Mouse (Mus musculus) thymus, adult 2 months (tissue): ENCODE measurements around the gene Adprm.

Experiments used
- CTCF ChIP-seq: fragments of 200-500 bp; IDR thresholded peaks from 2 replicates; pipeline ENCODE4 v1.5.1; 2012; ENCODE audit warnings: mild to moderate bottlenecking, control low read depth, low read length, moderate library complexity, borderline replicate concordance; ENCODE audit not compliant: control insufficient read depth, poor library complexity, insufficient read depth; ENCODE audit errors: extremely low read depth
- POLR2A ChIP-seq: fragments of 200-500 bp; IDR thresholded peaks from 2 replicates; pipeline ENCODE4 v1.6.1; 2012; ENCODE audit warnings: mild to moderate bottlenecking, low read length, control low read depth, moderate library complexity; ENCODE audit not compliant: control insufficient read depth, poor library complexity, insufficient read depth; ENCODE audit errors: extremely low read depth

DNA sequence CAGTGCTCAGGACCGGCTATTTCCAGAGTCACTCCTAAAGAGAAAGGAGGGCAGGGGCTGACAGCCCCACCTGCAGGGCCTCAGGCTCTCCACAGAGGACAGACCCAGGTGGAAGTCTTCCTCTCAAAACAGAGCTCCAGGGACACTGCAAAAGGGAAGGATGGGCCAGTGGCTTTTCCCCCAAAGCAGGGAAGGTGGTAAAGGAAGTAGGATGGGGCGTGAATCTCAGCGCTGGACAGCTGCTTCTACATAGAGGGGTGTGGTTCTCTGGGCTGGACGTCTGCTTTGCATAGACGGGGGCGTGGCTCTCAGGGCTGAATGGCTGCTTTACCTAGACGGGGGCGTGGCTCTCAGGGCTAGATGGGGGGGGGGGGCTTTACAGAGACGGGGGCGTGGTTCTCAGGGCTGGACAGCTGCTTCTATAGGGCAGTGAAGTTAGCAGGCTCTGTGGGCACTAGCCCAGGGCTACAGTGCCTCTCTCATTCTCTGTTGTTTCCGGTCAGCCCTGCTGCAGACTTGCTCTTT is 28.8 kb upstream of the Adprm start:
- no peak for TF ChIP-seq CTCF
- TF ChIP-seq POLR2A, result no peak
